Mouse (Mus musculus) limb, embryonic 14.5 days (tissue): Measurements from ENCODE around the gene Cpt1b. TPM values are rescaled to one million over a fixed set of nuclear protein-coding genes. Genes with fewer than 3 reads are reported as not detected.

Source experiments
- ATAC-seq: fragments of 200-750 bp; cut with Nextera tagmentation; 2 replicates; pipeline ENCODE4 v1.8.0; 2017; ENCODE audit warnings: low read depth, moderate number of reproducible peaks, moderate TSS enrichment; ENCODE audit not compliant: low FRiP score
- DNase-seq: peaks from one replicate; pipeline ENCODE4 v3.0.0-alpha.2; 2015; ENCODE audit warnings: low spot score
- H3K27ac ChIP-seq: fragments of 300-500 bp; sonication (generic); replicated peaks from 2 replicates; pipeline ENCODE4 v1.5.1; 2014; ENCODE audit warnings: low read depth, mild to moderate bottlenecking, low read length, moderate library complexity, mixed read lengths
- H3K27me3 ChIP-seq: fragments of 300-500 bp; sonication (generic); 2 replicates; pipeline ENCODE4 v1.6.1; 2014; ENCODE audit warnings: low read length, mixed read lengths; ENCODE audit not compliant: control insufficient read depth, insufficient read depth
- H3K36me3 ChIP-seq: fragments of 300-500 bp; sonication (generic); 2 replicates; pipeline ENCODE4 v1.6.1; 2014; ENCODE audit warnings: mild to moderate bottlenecking, low read length, moderate library complexity, mixed read lengths; ENCODE audit not compliant: control insufficient read depth, insufficient read depth
- H3K4me1 ChIP-seq: fragments of 300-500 bp; sonication (generic); 2 replicates; pipeline ENCODE4 v1.6.1; 2014; ENCODE audit warnings: antibody characterized with exemption, low read length, mixed read lengths; ENCODE audit not compliant: control insufficient read depth, insufficient read depth
- H3K4me2 ChIP-seq: fragments of 300-500 bp; sonication (generic); replicated peaks from 2 replicates; pipeline ENCODE4 v1.6.1; 2014; ENCODE audit warnings: low read depth, mild to moderate bottlenecking, low read length, moderate library complexity; ENCODE audit not compliant: severe bottlenecking
- H3K4me3 ChIP-seq: fragments of 300-500 bp; sonication (generic); replicated peaks from 2 replicates; pipeline ENCODE4 v1.5.1; 2014; ENCODE audit warnings: low read length
- H3K9ac ChIP-seq: fragments of 300-500 bp; sonication (generic); 2 replicates; pipeline ENCODE4 v1.6.1; 2014; ENCODE audit warnings: mild to moderate bottlenecking, low read depth, low read length, moderate library complexity; ENCODE audit not compliant: severe bottlenecking
- H3K9me3 ChIP-seq: fragments of 300-500 bp; sonication (generic); 2 replicates; pipeline ENCODE4 v1.6.1; 2016; ENCODE audit warnings: low read length; ENCODE audit not compliant: control insufficient read depth
- POLR2A ChIP-seq: fragments of 200-500 bp; IDR thresholded peaks from 2 replicates; pipeline ENCODE4 v1.8.0; 2012; ENCODE audit warnings: inconsistent platforms, mild to moderate bottlenecking, moderate library complexity, borderline replicate concordance; ENCODE audit not compliant: insufficient read depth, insufficient read length; ENCODE audit errors: extremely low read depth
- whole genome bisulfite sequencing: fragments of 180-500 bp; shearing (Covaris S2); extraction: QIAGEN DNeasy Blood & Tissue Kit; methylation state at CpG from one replicate; pipeline ENCODE4 v1.1.7; 2014; 5-methylcytosine and 5-hydroxymethylcytosine counted together
- polyA plus RNA-seq, 2 experiments: library from polyadenylated mRNA; depleted of rRNA in 1 of 2; stranded (reverse) in 1 of 2; unstranded in 1 of 2; fragments of >200 nt; fragmentation: Nextera tagmentation in 1 of 2; extraction: Ambion mirVana in 1 of 2; gene quantifications; 2 replicates each; pipeline versions ENCODE4 v1.2.1 to v1.2.3; 2012 to 2014

The Cpt1b gene
- polyA plus RNA-seq, 2 experiments = 0.63 to 3.7 TPM

DNA sequence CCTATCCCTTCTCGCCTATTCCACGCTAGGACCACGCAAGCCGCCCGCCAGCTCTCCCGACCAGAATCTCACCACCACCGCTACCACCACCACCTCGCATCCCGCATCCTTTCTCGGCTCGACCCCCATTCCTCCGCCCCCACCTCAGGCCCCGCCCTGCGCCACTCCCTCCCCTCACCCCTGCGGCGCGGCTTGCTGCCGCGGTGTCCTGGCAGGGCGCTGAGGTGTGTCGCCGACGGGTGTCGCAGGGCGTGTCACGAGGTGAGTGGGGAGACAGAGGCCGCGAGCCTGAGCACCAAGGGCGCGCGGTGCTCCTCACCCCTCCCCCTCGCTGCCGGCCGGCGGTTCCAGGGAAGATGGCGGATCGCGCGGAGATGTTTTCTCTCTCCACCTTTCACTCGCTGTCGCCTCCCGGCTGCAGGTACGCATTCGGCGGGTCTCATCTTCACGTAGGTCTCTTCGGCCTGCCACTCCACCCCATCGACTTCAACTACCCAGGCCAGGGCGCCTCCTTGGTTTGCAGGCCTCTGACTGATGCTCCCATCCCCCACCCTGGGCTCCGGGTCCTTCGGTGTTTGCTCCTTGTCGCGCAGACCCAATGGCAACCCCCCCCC is 28.3 kb upstream of the Cpt1b start, which contains the start of gene Mapk8ip2:
Gene Mapk8ip2 (plus strand): TSS at position 49 of the 614 bp plus-strand sequence.
- ATAC-seq = no peak; the same call in 1 of the 2 replicates
- WGBS = 0% methylated on average over 33 of the region's 53 CpGs

DNA sequence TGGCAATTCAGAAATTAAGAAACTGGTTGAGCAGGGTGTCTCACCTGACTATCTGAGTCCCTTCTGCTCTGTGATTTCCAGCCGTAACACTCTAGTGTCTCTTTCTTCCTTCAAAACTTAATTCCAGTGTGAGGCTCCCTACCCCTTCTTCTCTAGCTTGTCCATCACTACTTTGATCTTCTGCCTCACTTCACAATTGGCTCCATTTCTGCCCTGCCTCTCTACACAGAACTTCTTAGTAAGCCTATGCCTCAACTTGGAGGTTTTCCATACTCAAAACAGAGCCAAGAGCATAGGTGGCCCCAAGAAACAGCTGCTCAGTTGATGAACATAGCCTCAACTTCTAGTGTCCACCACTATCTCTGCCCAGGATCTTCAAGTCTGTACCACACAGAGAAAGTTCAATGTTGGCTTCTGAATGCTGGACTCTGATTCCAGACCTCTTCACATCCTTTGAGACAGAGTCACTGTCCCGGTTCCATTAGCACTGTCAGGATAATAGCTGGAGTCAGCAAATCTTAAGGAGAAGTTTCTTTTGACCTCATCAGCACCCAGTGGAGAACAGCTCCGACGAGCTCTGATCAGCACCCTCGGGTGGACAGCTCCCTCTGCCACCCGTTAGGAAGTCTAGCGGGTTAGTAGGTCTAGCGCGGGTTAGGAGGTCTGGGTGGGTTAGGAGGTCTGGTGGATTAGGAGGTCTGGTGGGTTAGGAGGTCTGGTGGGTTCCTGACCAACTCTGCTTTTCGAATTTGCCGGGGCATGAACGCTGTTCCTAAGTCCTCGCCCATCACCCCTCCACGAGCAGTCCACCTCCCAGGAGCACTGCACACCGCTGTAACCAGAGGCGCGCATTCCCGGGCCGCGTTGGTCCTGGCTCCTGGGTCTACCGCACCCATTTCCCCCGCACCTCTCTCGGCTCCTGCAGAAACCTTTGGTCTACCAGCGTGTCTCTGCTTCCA is 27.5 kb upstream of the Cpt1b start:
- no peak; the same call in 1 of the 2 replicates for ATAC-seq
- no peak for TF ChIP-seq POLR2A
- no peaks in the 10 kb centered on the region for H3K36me3 ChIP-seq
- H3K4me1 ChIP-seq = peaks cover 4% of the 10 kb centered on the region; the same call in 1 of the 2 replicates
- H3K9me3 ChIP-seq = no peaks in the 10 kb centered on the region
- no peak overlapping the region for H3K27ac ChIP-seq
- H3K4me3 ChIP-seq = peak overlapping the region; percentile 47
- H3K9ac ChIP-seq = no peak overlapping the region
- 5% methylated on average over 23 of the region's 24 CpGs for WGBS
- H3K27me3 ChIP-seq = peaks cover 12% of the 10 kb centered on the region
- H3K4me2 ChIP-seq = peak overlapping the region; percentile 79
- peak; percentile 82 for DNase-seq

More for the DNA sequence above, 28.3 kb upstream of the Cpt1b start, which contains the start of gene Mapk8ip2:
- peaks cover 12% of the 10 kb centered on the region for H3K27me3 ChIP-seq
- H3K9me3 ChIP-seq = no peaks in the 10 kb centered on the region
- DNase-seq = no peak
- H3K4me2 ChIP-seq = peak within 1 kb of the TSS; percentile 79
- TF ChIP-seq POLR2A = no peak
- no peak within 1 kb of the TSS for H3K9ac ChIP-seq
- no peaks in the 10 kb centered on the region for H3K36me3 ChIP-seq
- peak within 1 kb of the TSS; percentile 47 for H3K4me3 ChIP-seq
- H3K27ac ChIP-seq = no peak within 1 kb of the TSS
- peaks cover 4% of the 10 kb centered on the region; the same call in 1 of the 2 replicates for H3K4me1 ChIP-seq

DNA sequence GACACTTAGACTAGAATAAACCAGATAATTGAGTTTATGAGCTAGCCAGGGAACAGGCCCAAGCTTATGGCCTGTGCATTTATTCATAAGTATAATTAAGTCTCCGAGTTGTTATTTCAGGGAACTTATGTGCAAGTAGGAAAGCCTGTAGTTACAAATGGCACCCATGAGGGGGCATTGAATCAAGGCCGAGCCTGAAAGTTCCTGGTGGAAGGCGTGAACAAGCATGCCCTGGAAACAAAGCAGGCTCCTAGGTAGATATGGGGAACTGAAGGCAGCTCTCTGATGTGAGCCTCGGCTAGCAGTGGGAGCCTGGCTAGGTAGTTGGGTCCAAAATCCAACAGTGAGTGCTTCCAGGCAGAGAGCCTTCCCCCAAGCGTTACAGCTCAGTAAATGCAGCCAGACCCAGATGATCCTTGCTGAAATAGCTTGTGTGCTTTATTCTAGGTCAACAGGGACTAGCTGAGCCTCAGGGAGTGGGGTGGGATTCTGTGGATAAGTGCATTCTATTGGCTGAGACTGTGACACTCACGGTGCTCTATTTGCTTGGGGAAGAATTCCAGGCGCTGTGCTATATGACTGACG is 16.9 kb upstream of the Cpt1b start:
- H3K4me1 ChIP-seq = no peaks in the 10 kb centered on the region
- no peak overlapping the region for H3K9ac ChIP-seq
- ATAC-seq (no peak), DNase-seq (no peak)
- no peak overlapping the region for H3K4me3 ChIP-seq
- H3K27me3 ChIP-seq = no peaks in the 10 kb centered on the region
- no peak for TF ChIP-seq POLR2A
- H3K4me2 ChIP-seq = no peak overlapping the region
- H3K36me3 ChIP-seq = no peaks in the 10 kb centered on the region
- WGBS = 36% methylated on average over 8 of the region's 8 CpGs
- H3K27ac ChIP-seq = no peak overlapping the region
- no peaks in the 10 kb centered on the region for H3K9me3 ChIP-seq

DNA sequence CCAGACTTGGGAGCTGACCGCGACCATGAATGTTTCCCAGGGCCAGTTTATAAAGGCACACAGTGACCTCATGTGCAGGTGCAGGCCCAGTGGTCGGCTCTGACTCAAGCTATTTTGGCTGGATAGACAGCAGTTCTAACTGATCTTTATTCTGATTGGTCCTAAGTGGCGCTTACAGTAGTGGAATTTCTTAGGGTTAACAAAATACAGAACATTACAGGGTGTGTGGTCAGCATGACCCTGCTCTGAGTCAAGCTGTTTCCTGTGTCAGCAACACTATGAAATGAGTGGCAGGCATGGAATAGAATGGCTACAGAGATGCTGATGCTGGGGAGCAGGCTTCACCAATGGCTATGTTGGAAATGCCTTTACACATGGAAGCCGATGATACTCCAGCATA is 10.2 kb upstream of the Cpt1b start:
- ATAC-seq (no peak), DNase-seq (no peak)
- no peak overlapping the region for H3K4me2 ChIP-seq
- H3K27me3 ChIP-seq = no peaks in the 10 kb centered on the region
- H3K36me3 ChIP-seq = no peaks in the 10 kb centered on the region
- H3K9ac ChIP-seq = no peak overlapping the region
- H3K27ac ChIP-seq = no peak overlapping the region
- no peak for TF ChIP-seq POLR2A
- H3K4me1 ChIP-seq = no peaks in the 10 kb centered on the region
- no peaks in the 10 kb centered on the region for H3K9me3 ChIP-seq
- 82% methylated on average over 5 of the region's 5 CpGs for WGBS
- H3K4me3 ChIP-seq = no peak overlapping the region

DNA sequence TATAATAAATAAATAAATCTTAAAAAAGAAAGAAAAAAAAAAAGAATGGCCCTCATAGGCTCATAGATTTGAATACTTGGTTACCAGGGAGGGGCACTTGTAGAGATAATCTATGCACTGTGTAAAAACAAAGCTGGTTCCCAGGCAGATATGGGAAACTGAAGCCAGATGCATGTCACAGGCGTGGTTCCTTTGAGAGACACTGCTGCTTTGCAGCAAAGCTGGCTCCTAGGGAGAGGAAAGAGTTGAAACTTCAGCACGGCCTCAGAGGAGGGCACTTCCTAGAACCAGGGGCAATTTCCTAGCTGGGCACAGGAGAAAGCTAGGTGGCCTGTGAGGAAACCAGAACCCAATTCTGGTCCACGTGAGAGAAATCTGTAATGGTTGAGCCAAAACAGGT is 8.5 kb upstream of the Cpt1b start:
- Histone ChIP-seq H3K27ac (no peak overlapping the region), H3K27me3 (no peaks in the 10 kb centered on the region), H3K36me3 (no peaks in the 10 kb centered on the region), H3K9me3 (no peaks in the 10 kb centered on the region), H3K4me3 (no peak overlapping the region), H3K9ac (no peak overlapping the region), H3K4me2 (no peak overlapping the region), H3K4me1 (no peaks in the 10 kb centered on the region)
- WGBS = 74% methylated on average over 3 of the region's 3 CpGs
- ATAC-seq = no peak
- TF ChIP-seq POLR2A = no peak
- DNase-seq = no peak
